Mouse (Mus musculus): Measurements from ENCODE around the gene Slc9a9.

DNA sequence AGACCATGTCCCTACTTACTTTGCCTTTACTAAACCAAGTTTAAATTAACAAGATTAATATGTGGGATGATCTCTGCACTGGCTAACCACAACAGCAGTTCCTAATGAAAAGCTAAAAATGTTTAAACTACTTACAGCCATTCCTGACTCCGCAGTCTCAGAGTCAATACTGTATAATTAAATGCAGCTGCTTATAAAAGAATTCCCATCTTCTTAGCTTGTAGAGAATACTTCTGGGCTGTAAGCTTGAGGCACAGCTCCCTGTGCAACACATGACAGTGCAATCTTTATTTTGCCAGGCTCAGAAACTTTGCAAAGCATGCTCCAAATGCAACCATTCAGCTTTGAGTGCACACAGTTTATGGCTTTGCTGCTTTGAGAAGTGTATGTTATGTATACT is 456.0 kb downstream of the Slc9a9 start:
- TF ChIP-seq POLR2A (IDR thresholded peaks at IDR 0.05; ENCODE audit: borderline replicate concordance, low read depth, low read length) (no peak), CTCF (IDR thresholded peaks at IDR 0.05; ENCODE audit: low read depth, low read length) (no peak)
